Mouse (Mus musculus): Measurements from ENCODE around the gene Gm13279. TPM values are rescaled to one million over a fixed set of nuclear protein-coding genes. Genes with fewer than 3 reads are reported as not detected.

The Gm13279 gene
- polyA plus RNA-seq, 1 experiment from 2014 or later: not detected

Other genes with a start within 250 kb of the Gm13279 start
- not detected in 2 replicates for gene Ifna15, start 239.2 kb upstream of the Gm13279 start, polyA plus RNA-seq (2015; fragmentation: Nextera tagmentation; extraction: Ambion mirVana)
- gene Ifna14, start 225.6 kb upstream of the Gm13279 start, polyA plus RNA-seq (2015; fragmentation: Nextera tagmentation; extraction: Ambion mirVana): not detected in 2 replicates
- not detected in 2 replicates for gene Ifna9, start 205.0 kb upstream of the Gm13279 start, polyA plus RNA-seq (2015; fragmentation: Nextera tagmentation; extraction: Ambion mirVana)
- not detected in 2 replicates for gene Ifna12, start 194.0 kb upstream of the Gm13279 start, polyA plus RNA-seq (2015; fragmentation: Nextera tagmentation; extraction: Ambion mirVana)
- not detected in 2 replicates for gene C87499, start 163.0 kb upstream of the Gm13279 start, polyA plus RNA-seq (2015; fragmentation: Nextera tagmentation; extraction: Ambion mirVana)
- gene Ifna13, start 152.9 kb upstream of the Gm13279 start, polyA plus RNA-seq (2015; fragmentation: Nextera tagmentation; extraction: Ambion mirVana): not detected in 2 replicates
- not detected in 2 replicates for gene Ifna16, start 120.5 kb upstream of the Gm13279 start, polyA plus RNA-seq (2015; fragmentation: Nextera tagmentation; extraction: Ambion mirVana)
- not detected in 2 replicates for gene Ifna2, start 113.5 kb upstream of the Gm13279 start, polyA plus RNA-seq (2015; fragmentation: Nextera tagmentation; extraction: Ambion mirVana)
- not detected in 2 replicates for gene Ifnab, start 106.0 kb upstream of the Gm13279 start, polyA plus RNA-seq (2015; fragmentation: Nextera tagmentation; extraction: Ambion mirVana)
- gene Gm26566, start 75.6 kb upstream of the Gm13279 start, polyA plus RNA-seq (2015; fragmentation: Nextera tagmentation; extraction: Ambion mirVana): 1.1 and 2.1 TPM in 2 replicates
- gene Klhl9, start 74.9 kb upstream of the Gm13279 start, polyA plus RNA-seq (2015; fragmentation: Nextera tagmentation; extraction: Ambion mirVana): 120 and 125 TPM in 2 replicates
- gene Gm13271, start 42.5 kb upstream of the Gm13279 start, polyA plus RNA-seq (2015; fragmentation: Nextera tagmentation; extraction: Ambion mirVana): not detected in 2 replicates
- gene Gm13283, start 37.3 kb upstream of the Gm13279 start, polyA plus RNA-seq (2015; fragmentation: Nextera tagmentation; extraction: Ambion mirVana): 0.17 TPM in 1 of 2 replicates, not detected in the other
- gene Gm13290, start 23.6 kb upstream of the Gm13279 start, polyA plus RNA-seq (2015; fragmentation: Nextera tagmentation; extraction: Ambion mirVana): not detected in 2 replicates
- not detected in 2 replicates for gene Gm13289, start 20.5 kb upstream of the Gm13279 start, polyA plus RNA-seq (2015; fragmentation: Nextera tagmentation; extraction: Ambion mirVana)
- not detected in 2 replicates for gene Gm13272, start 17.5 kb upstream of the Gm13279 start, polyA plus RNA-seq (2015; fragmentation: Nextera tagmentation; extraction: Ambion mirVana)
- gene Ifnz, start 15.3 kb upstream of the Gm13279 start, polyA plus RNA-seq (2015; fragmentation: Nextera tagmentation; extraction: Ambion mirVana): 0.18 TPM in 1 of 2 replicates, not detected in the other
- not detected in 2 replicates for gene Gm13276, start 11.7 kb upstream of the Gm13279 start, polyA plus RNA-seq (2015; fragmentation: Nextera tagmentation; extraction: Ambion mirVana)
- not detected in 2 replicates for gene Gm13277, start 8.8 kb upstream of the Gm13279 start, polyA plus RNA-seq (2015; fragmentation: Nextera tagmentation; extraction: Ambion mirVana)
- gene Gm13278, start 5.8 kb upstream of the Gm13279 start, polyA plus RNA-seq (2015; fragmentation: Nextera tagmentation; extraction: Ambion mirVana): not detected in 2 replicates
- not detected in 2 replicates for gene Gm13275, start 2.9 kb upstream of the Gm13279 start, polyA plus RNA-seq (2015; fragmentation: Nextera tagmentation; extraction: Ambion mirVana)
- gene Gm13285, start 2.3 kb downstream of the Gm13279 start, polyA plus RNA-seq (2015; fragmentation: Nextera tagmentation; extraction: Ambion mirVana): 0.43 TPM in 1 of 2 replicates, not detected in the other
- gene Gm13287, start 5.9 kb downstream of the Gm13279 start, polyA plus RNA-seq (2015; fragmentation: Nextera tagmentation; extraction: Ambion mirVana): not detected in 2 replicates
- not detected in 2 replicates for gene Gm13288, start 8.1 kb downstream of the Gm13279 start, polyA plus RNA-seq (2015; fragmentation: Nextera tagmentation; extraction: Ambion mirVana)
- not detected in 2 replicates for gene Ifna7, start 18.8 kb downstream of the Gm13279 start, polyA plus RNA-seq (2015; fragmentation: Nextera tagmentation; extraction: Ambion mirVana)
- gene Ifna11, start 22.6 kb downstream of the Gm13279 start, polyA plus RNA-seq (2015; fragmentation: Nextera tagmentation; extraction: Ambion mirVana): not detected in 2 replicates
- not detected in 2 replicates for gene Ifna6, start 30.0 kb downstream of the Gm13279 start, polyA plus RNA-seq (2015; fragmentation: Nextera tagmentation; extraction: Ambion mirVana)
- not detected in 2 replicates for gene Ifna5, start 38.1 kb downstream of the Gm13279 start, polyA plus RNA-seq (2015; fragmentation: Nextera tagmentation; extraction: Ambion mirVana)
- gene Ifna4, start 44.5 kb downstream of the Gm13279 start, polyA plus RNA-seq (2015; fragmentation: Nextera tagmentation; extraction: Ambion mirVana): not detected in 2 replicates
- not detected in 2 replicates for gene Ifna1, start 52.7 kb downstream of the Gm13279 start, polyA plus RNA-seq (2015; fragmentation: Nextera tagmentation; extraction: Ambion mirVana)
- gene Ifne, start 82.8 kb downstream of the Gm13279 start, polyA plus RNA-seq (2015; fragmentation: Nextera tagmentation; extraction: Ambion mirVana): not detected in 2 replicates

Data from forebrain, embryonic 13.5 days (tissue).